Mouse (Mus musculus) erythroid progenitor cell, adult 5-6 weeks (primary cell): Measurements from ENCODE around the gene Gkn2. TPM values are rescaled to one million over a fixed set of nuclear protein-coding genes. Genes with fewer than 3 reads are reported as not detected.
A peak's percentile ranks its signal among the peaks of the same experiment; 100 is the strongest.

Experiments used
- ATAC-seq: replicated peaks from 2 replicates; pipeline ENCODE4 v1.8.0; 2016; ENCODE audit warnings: moderate number of reproducible peaks, mild to moderate bottlenecking, moderate TSS enrichment, inconsistent platforms; ENCODE audit not compliant: poor library complexity, low FRiP score, severe bottlenecking
- total RNA-seq, 2 experiments: library from RNA; stranded (forward) in 1 of 2; stranded (reverse) in 1 of 2; fragments of 150-400 nt in 1 of 2; fragments of 186-747, 209-891 nt in 1 of 2; gene quantifications; 2 replicates each; pipeline versions ENCODE4 v1.2.3 to v1.2.4; 2015 to 2017; ENCODE audit warnings: low replicate concordance in 2 of 2

Gene Gkn2
- total RNA-seq, 2 experiments from 2014 or later, result not detected

DNA sequence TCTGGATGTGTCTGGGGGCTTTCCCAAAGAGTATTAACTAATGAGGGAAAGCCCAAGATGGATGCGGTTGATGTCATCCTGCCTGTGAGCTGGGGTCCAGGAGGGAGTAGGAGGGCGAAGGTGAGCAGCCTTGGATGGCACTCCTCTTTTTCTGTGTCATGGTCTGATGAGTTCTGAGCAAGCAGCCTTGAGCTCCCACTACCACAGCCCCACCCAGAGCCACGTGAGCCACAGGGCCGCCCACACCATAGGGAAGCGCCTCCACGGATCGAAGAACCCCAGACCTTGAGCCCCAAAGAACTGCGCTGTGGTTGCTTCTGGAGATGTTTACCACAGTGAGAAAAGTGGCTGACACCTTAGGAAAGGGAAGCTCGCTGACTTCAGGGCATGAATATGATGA, 21.6 kb downstream of the Gkn2 start:
- ATAC-seq, result no peak

DNA sequence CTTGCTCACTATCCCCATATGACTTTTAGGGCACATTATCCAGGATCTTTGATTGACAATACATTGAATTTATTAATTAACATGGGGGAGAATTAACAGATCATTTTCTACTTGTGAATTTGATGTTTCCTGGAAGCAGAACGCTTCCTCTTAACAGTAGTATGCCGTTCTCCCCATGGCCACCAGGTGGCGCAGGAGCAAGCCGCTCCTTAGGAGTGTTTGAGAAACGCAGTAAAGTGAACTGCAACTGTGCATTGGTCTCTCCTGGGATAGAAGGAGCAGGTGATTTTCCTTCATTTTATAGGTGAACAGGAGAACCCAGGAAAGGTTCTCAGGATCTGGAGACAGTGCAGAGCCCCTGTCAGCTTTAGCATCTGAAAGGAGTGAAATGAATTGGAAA, 26.0 kb downstream of the Gkn2 start:
- peak; percentile 79 for ATAC-seq

DNA sequence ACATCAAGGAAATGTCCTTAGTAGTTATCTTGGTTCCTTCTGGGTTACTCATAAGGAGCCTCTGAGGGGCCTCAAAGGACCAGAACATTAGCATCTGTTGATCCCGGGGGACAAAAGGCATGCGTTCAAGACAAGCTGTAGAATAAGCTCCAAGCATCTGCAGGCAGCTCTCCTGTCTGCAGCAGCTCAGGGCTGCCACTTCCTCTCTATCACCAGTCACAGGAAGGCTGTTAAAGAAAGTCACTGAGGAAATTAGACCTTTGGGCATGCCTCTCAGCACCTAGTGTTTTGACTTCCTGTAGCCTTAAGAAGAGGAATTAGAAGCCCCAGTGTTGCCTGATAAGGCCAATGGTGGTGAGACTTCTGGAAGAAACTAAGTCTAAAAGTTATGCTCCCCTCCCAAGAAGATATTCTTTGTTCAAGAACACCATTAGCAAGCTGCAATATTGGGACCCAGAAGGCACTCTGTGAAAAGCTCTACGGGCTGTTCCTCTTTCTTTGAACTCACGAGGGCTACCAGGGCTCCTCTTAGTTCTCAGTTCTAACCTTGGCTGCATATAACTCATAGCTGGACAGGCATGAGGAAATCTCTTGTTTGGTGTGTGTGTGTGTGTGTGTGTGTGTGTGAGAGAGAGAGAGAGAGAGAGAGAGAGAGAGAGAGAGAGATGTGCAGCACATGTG, 26.9 kb downstream of the Gkn2 start:
- ATAC-seq, result no peak

DNA sequence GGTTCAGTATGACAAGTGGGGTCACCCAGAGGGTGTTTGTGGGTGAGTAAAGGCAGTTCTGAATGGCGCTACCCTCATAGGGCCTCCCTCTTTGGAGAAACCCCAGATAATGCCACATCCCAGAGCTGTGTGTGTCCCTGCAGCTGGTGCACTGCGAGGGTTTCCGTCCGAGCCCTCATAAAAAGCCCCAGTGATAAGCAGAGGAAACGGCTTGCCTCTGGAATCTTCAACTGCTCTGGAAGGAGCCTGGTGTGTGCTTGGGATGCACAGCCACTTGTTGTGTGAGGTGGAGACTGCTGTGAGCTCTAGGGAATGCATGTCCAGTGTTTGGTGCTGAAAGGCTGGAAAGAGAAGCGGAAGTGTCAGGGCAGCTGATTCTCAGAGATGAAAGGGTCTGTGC, 28.3 kb downstream of the Gkn2 start:
- ATAC-seq, result no peak

DNA sequence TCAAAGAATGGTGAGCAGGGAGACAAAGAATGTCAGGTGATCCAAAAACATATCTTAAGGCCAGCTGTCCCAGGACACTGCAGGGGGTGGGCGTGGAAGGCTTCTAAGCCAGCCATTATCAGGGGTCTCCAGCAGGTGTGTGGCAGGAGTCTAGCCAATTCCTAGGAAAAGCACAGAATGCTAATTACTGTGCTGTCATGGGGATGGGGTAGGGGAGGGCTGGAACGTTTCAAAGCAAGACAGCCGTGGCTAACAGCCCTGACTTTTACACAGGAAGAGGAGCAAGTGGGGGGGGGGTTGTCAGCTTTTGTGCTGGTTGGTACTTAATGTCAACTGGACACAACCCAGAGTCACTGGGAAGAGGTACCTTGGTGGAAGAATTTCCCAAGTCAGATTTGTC, 38.9 kb downstream of the Gkn2 start:
- no peak for ATAC-seq

DNA sequence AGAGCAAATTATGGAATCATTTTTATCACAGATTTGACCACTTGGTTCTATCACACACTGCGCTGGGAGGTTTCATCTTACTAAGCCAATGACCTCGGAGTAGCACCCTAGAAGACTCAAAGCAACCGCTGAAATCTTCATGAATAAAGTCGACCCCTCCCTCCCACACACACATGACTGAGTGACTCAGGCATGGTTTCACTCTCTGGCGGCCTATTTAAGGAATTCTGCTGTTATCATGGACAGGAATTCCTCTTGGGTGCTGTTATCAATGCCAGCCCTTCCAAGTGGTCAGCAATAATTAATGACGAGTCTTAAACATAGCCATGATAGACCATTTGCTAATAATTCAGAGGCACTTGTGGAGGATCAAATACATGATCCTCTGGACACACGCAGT, 49.1 kb downstream of the Gkn2 start:
- ATAC-seq, result no peak

DNA sequence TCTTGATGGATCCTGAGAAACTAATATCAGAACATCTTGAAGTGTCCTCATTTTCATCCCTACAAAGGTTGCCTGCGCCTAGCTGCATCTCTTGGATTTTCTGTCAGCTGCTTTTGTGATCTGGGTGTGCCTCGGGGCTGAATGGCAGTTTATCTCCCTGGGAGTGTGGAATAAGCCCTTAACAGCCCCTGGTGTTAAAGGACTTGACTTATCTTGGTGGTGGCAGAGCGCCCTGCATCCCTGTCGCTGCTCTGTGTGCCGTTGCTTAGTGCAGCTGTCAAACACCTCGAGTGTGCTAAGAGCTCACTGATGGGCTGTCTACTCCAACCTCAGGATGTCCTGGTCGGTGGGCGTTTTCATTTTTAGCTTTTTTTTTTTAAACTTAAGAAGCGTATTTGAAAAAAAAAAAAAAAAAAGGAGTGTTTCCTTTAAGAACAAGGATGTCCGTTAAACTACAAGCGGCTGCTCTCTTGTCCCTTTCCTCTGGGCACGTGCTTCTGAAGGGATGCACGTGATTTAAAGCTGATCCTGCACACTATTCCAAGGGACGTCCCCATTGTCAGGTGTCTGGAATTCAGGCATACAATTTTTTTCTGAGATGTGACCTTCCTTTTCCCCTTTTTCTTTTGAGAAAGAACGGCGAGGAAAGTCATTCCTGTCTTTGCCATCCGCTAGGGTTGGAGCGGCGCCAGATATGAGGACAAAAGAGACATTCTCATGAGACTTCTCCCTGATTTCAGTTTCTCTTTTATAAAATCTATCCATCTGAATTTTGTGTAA, 51.1 kb downstream of the Gkn2 start:
- ATAC-seq, result no peak

DNA sequence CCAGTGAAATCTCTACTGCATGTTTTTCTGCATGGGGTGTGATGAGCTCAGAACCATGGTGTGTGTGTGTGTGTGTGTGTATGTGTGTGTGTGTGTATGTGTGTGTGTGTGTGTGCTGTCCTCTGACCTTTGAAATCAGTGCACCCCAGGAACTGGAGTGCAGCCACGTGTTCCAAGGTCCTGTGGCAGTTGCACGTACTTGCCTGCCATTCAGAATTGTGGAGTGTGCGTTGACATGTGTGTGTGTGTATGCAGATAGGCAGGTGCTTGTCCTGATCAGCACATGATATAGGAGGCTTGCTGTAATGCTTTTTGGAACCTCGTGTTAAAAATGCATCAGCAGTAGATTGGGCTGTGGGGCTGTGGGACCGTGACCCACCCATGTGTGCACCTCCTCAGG, 53.8 kb downstream of the Gkn2 start:
- ATAC-seq, result no peak

DNA sequence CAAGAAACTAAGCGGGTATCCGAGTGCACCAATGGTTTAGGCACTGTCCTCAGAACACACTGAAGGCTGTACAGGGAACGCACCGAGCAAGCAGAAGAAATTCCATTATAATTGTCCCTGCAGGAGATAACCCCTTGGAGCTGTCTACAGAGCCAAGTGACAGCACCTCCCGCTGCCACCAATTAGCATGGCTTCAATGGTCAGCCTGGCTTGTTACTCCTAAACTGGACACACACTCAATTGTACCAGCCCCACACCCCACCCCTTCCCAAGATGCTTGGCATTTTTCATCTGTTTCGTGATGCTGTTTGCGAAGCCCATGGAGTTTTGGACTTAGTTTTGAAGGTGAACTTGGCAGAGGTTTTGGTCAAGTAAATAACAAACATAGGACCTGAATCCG, 54.5 kb downstream of the Gkn2 start:
- no peak for ATAC-seq

DNA sequence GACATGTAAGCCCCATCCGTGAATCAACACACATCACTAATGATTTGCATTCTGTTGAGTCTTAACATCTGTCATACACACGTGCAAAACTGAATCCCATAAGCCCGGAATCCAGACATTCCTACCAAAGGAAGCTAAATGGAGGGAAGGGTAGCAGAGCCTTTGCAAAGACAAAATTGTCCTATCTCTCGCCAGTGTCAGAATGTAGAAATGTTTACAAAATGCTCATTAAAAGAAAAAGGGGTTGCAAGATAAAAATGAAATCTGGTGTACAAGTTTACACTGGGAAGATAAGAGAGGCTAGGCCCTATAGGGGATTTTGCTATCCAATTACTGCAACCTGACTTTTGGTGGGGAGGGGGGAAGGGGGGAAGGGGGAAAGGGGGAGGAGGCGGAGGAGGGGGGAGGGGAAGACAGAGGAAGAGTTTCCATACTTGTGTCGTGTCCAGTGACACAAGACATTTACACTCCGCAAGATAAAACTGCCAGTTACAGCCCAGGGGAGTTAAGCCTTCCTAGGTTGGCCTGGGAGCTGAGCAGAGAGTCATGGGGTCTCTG, 55.4 kb downstream of the Gkn2 start, which contains the start of gene Bmp10:
Gene Bmp10 (plus strand): TSS at position 508 of the 558 bp plus-strand sequence.
- no peak for ATAC-seq

Other genes with a start within 250 kb of the Gkn2 start
- 1.7 and 5.0 TPM in 2 replicates for gene Antxr1, start 37.5 kb upstream of the Gkn2 start, total RNA-seq (2015; ENCODE audit: low replicate concordance)
- gene Antxr1, start 37.5 kb upstream of the Gkn2 start, total RNA-seq (2017; ENCODE audit: low replicate concordance), result 0.39 TPM in 1 of 2 replicates, not detected in the other
- not detected in 2 replicates for gene Gkn1, start 22.4 kb upstream of the Gkn2 start, total RNA-seq (2015; ENCODE audit: low replicate concordance)
- not detected in 2 replicates for gene Gkn1, start 22.4 kb upstream of the Gkn2 start, total RNA-seq (2017; ENCODE audit: low replicate concordance)
- not detected in 2 replicates for gene Gkn3, start 15.6 kb downstream of the Gkn2 start, total RNA-seq (2015; ENCODE audit: low replicate concordance)
- gene Gkn3, start 15.6 kb downstream of the Gkn2 start, total RNA-seq (2017; ENCODE audit: low replicate concordance), result not detected in 2 replicates
- gene Bmp10, start 55.6 kb downstream of the Gkn2 start, total RNA-seq (2015; ENCODE audit: low replicate concordance), result not detected in 2 replicates
- gene Bmp10, start 55.6 kb downstream of the Gkn2 start, total RNA-seq (2017; ENCODE audit: low replicate concordance), result not detected in 2 replicates
- 3.2 and 7.1 TPM in 2 replicates for gene Arhgap25, start 159.9 kb downstream of the Gkn2 start, total RNA-seq (2015; ENCODE audit: low replicate concordance)
- 8.6 and 11.2 TPM in 2 replicates for gene Arhgap25, start 159.9 kb downstream of the Gkn2 start, total RNA-seq (2017; ENCODE audit: low replicate concordance)
- 6.5 and 8.4 TPM in 2 replicates for gene Prokr1, start 217.4 kb downstream of the Gkn2 start, total RNA-seq (2015; ENCODE audit: low replicate concordance)
- gene Prokr1, start 217.4 kb downstream of the Gkn2 start, total RNA-seq (2017; ENCODE audit: low replicate concordance), result 5.4 and 6.2 TPM in 2 replicates